Mouse (Mus musculus) kidney, adult 11 months (tissue): ENCODE results near the gene Lsm3.

ENCODE experiments used
- DNase-seq: peaks from one replicate; pipeline ENCODE4 v3.0.0; 2022

Lsm3 gene

GRCm38 (mm10) chr6:91560186-91560585 is 44.5 kb downstream of the Lsm3 start:
- peak; percentile 84 for DNase-seq

GRCm38 (mm10) chr6:91563031-91563430 is 47.3 kb downstream of the Lsm3 start:
- DNase-seq, result peak; percentile 76

- DNase-seq, result no peak
Observed at GRCm38 (mm10) chr6:91566407-91566806, 50.7 kb downstream of the Lsm3 start.
